Mouse (Mus musculus): Measurements from ENCODE around the gene Cyp2c23. TPM values are rescaled to one million over a fixed set of nuclear protein-coding genes. Genes with fewer than 3 reads are reported as not detected.

The Cyp2c23 gene
- polyA plus RNA-seq, 1 experiment from 2014 or later, result 0.31 TPM

DNA sequence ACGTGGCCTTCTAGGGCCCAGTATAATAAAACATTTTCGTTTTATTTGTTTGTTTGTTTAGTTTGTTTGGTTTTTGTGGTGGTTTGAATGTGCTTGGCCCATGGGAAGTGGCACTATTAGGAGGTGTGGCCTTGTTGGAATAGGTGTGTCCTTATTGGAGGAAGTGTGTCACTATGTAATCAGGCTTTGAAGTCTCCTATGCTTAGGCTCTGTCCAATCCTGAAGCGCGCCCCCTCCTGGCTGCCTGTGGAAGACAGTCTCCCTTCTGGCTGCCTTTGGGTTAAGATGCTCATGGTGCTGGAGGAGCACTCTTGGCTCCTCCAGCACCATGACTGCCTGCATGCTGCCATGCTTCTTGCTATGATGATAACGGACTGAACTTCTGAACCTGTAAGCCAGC lies 5.9 kb downstream of the Cyp2c23 start:
- H3K36me3 ChIP-seq, result no peaks in the 10 kb centered on the region
- WGBS, result 73% methylated on average over 5 of the region's 5 CpGs
- H3K4me1 ChIP-seq (replicated peaks), result no peaks in the 10 kb centered on the region
- no peaks in the 10 kb centered on the region for H3K27me3 ChIP-seq
- no peak overlapping the region for H3K4me3 ChIP-seq (replicated peaks)
- no peak overlapping the region for H3K27ac ChIP-seq
- H3K9me3 ChIP-seq, result no peaks in the 10 kb centered on the region
- H3K9ac ChIP-seq (replicated peaks), result no peak overlapping the region
- H3K4me2 ChIP-seq, result no peak overlapping the region
- no peak for ATAC-seq (ENCODE audit: insufficient number of reproducible peaks, insufficient read depth, low FRiP score, low TSS enrichment, low read depth)

DNA sequence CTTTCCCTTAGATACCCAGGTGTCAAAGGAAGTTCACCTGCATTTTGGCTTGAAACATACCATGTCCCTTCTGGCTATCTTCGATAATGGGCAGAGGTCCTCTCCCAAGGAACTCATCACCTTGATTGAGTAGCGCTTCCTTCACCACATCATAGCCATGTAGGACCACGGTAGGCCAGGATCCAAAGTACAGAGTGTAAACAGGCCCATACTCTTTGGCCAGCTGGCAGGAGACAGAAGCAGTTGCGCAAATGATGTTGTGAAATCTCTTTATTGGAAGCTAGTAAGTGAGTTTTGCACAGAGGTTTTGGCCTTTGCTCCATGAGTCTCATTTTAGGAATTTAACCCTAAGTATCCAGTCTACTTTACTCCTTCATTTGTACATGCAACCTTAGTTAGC lies 7.5 kb downstream of the Cyp2c23 start:
- H3K27me3 ChIP-seq, result no peaks in the 10 kb centered on the region
- 91% methylated on average over 4 of the region's 4 CpGs for WGBS
- no peak overlapping the region for H3K4me3 ChIP-seq (replicated peaks)
- no peak for ATAC-seq (ENCODE audit: insufficient number of reproducible peaks, insufficient read depth, low FRiP score, low TSS enrichment, low read depth)
- H3K9ac ChIP-seq (replicated peaks), result no peak overlapping the region
- H3K4me1 ChIP-seq (replicated peaks), result peaks cover 4% of the 10 kb centered on the region; the same call in 1 of the 2 replicates
- H3K4me2 ChIP-seq, result no peak overlapping the region
- no peaks in the 10 kb centered on the region for H3K9me3 ChIP-seq
- no peak overlapping the region for H3K27ac ChIP-seq
- no peaks in the 10 kb centered on the region for H3K36me3 ChIP-seq

GRCm38 (mm10) chr19:44019739-44020138 lies 9.3 kb downstream of the Cyp2c23 start:
- WGBS, result 62% methylated on average over 7 of the region's 7 CpGs
- no peak overlapping the region for H3K27ac ChIP-seq
- peaks cover 4% of the 10 kb centered on the region; the same call in 1 of the 2 replicates for H3K4me1 ChIP-seq (replicated peaks)
- no peak overlapping the region for H3K4me3 ChIP-seq (replicated peaks)
- H3K4me2 ChIP-seq, result no peak overlapping the region
- H3K9ac ChIP-seq (replicated peaks), result no peak overlapping the region
- no peaks in the 10 kb centered on the region for H3K9me3 ChIP-seq
- ATAC-seq (ENCODE audit: insufficient number of reproducible peaks, insufficient read depth, low FRiP score, low TSS enrichment, low read depth), result no peak
- no peaks in the 10 kb centered on the region for H3K27me3 ChIP-seq
- H3K36me3 ChIP-seq, result no peaks in the 10 kb centered on the region

DNA sequence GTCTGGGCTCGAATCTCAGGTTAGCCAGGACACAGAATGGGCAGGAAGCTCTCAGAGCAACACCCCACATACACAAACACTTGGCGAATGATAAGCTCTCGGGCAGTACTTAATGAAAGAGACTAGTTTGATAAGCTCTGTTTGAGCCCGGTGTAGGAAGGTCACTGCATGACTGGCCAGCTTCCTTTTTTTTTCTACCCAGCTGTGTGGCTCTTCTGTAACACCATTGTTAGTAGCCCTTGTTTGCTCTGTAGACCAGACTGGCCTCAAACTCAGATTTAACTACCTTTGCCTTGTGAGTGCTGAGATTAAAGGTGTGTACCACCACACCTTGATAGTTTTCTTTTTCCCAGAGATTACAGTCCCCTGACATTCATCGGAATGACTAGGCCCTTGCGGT lies 15.1 kb downstream of the Cyp2c23 start:
- H3K4me2 ChIP-seq, result no peak overlapping the region
- no peaks in the 10 kb centered on the region for H3K27me3 ChIP-seq
- WGBS, result 92% methylated on average over 6 of the region's 6 CpGs
- H3K9me3 ChIP-seq, result no peaks in the 10 kb centered on the region
- ATAC-seq (ENCODE audit: insufficient number of reproducible peaks, insufficient read depth, low FRiP score, low TSS enrichment, low read depth), result no peak
- no peak overlapping the region for H3K4me3 ChIP-seq (replicated peaks)
- H3K27ac ChIP-seq, result no peak overlapping the region
- H3K9ac ChIP-seq (replicated peaks), result no peak overlapping the region
- peaks cover 4% of the 10 kb centered on the region; the same call in 1 of the 2 replicates for H3K4me1 ChIP-seq (replicated peaks)
- no peaks in the 10 kb centered on the region for H3K36me3 ChIP-seq

DNA sequence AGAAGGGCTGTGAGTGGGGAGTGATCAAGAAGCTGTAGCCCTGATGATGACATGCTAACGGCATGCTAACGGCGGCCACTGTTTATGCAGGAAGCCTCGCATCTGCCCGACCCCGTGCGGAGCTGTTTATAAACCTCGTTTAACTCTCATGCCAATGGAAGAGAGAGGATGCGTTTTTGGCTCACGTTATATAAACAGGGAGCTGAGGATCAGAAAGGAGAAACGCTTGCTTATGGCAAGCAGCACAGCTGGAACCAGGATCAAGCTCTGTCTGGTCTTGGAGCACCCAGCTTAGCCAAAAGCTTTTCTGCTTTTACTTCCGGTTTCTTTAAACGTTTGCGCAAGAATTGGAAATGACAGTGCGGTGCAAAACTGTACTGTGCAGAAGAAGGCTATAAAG lies 20.2 kb downstream of the Cyp2c23 start:
- Histone ChIP-seq H3K4me2 (no peak overlapping the region), H3K27ac (no peak overlapping the region), H3K9me3 (no peaks in the 10 kb centered on the region), H3K4me3 (replicated peaks) (no peak overlapping the region), H3K9ac (replicated peaks) (no peak overlapping the region), H3K36me3 (no peaks in the 10 kb centered on the region), H3K4me1 (replicated peaks) (no peaks in the 10 kb centered on the region), H3K27me3 (no peaks in the 10 kb centered on the region)
- 59% methylated on average over 15 of the region's 15 CpGs for WGBS
- no peak for ATAC-seq (ENCODE audit: insufficient number of reproducible peaks, insufficient read depth, low FRiP score, low TSS enrichment, low read depth)

DNA sequence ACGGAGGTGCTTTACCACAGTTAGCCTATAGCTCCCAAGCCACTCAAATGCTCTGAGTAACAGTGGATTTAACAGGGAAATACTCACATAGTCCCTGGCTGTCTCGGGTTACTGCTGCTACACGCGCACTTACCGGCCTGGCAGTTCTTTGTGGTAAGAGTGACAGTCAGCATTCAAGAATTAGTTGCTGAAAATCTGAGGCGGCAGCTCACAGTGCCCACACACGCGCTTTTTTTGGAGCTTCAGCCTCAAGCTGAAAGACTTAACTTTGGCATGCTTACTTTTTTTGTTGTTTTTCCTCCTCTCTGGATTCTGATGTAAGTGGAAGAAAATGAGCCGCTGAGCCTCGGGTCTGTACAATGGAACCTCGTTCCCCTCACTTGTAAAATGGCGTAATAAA lies 21.8 kb downstream of the Cyp2c23 start:
- ATAC-seq (ENCODE audit: insufficient number of reproducible peaks, insufficient read depth, low FRiP score, low TSS enrichment, low read depth), result 0 out of 2 replicates have a peak, but pooled peaks have one; percentile 42
- Histone ChIP-seq H3K4me1 (replicated peaks) (no peaks in the 10 kb centered on the region), H3K9ac (replicated peaks) (no peak overlapping the region), H3K27me3 (no peaks in the 10 kb centered on the region), H3K36me3 (no peaks in the 10 kb centered on the region), H3K4me2 (no peak overlapping the region), H3K4me3 (replicated peaks) (no peak overlapping the region), H3K27ac (no peak overlapping the region), H3K9me3 (no peaks in the 10 kb centered on the region)
- WGBS, result 55% methylated on average over 12 of the region's 12 CpGs

- no peak overlapping the region for H3K4me2 ChIP-seq
- no peak overlapping the region for H3K4me3 ChIP-seq (replicated peaks)
- ATAC-seq (ENCODE audit: insufficient number of reproducible peaks, insufficient read depth, low FRiP score, low TSS enrichment, low read depth), result no peak
- H3K27me3 ChIP-seq, result no peaks in the 10 kb centered on the region
- no peak overlapping the region for H3K27ac ChIP-seq
- no peaks in the 10 kb centered on the region for H3K9me3 ChIP-seq
- no peak overlapping the region for H3K9ac ChIP-seq (replicated peaks)
- WGBS, result 68% methylated on average over 4 of the region's 4 CpGs
- no peaks in the 10 kb centered on the region for H3K4me1 ChIP-seq (replicated peaks)
- no peaks in the 10 kb centered on the region for H3K36me3 ChIP-seq
Measured at GRCm38 (mm10) chr19:44005025-44005424, 24.0 kb downstream of the Cyp2c23 start.

GRCm38 (mm10) chr19:44004261-44004660 lies 24.7 kb downstream of the Cyp2c23 start:
- no peaks in the 10 kb centered on the region for H3K27me3 ChIP-seq
- no peak overlapping the region for H3K27ac ChIP-seq
- no peak overlapping the region for H3K4me2 ChIP-seq
- no peak overlapping the region for H3K9ac ChIP-seq (replicated peaks)
- WGBS, result 88% methylated on average over 2 of the region's 2 CpGs
- H3K4me1 ChIP-seq (replicated peaks), result no peaks in the 10 kb centered on the region
- H3K36me3 ChIP-seq, result no peaks in the 10 kb centered on the region
- no peak overlapping the region for H3K4me3 ChIP-seq (replicated peaks)
- no peaks in the 10 kb centered on the region for H3K9me3 ChIP-seq
- ATAC-seq (ENCODE audit: insufficient number of reproducible peaks, insufficient read depth, low FRiP score, low TSS enrichment, low read depth), result no peak

DNA sequence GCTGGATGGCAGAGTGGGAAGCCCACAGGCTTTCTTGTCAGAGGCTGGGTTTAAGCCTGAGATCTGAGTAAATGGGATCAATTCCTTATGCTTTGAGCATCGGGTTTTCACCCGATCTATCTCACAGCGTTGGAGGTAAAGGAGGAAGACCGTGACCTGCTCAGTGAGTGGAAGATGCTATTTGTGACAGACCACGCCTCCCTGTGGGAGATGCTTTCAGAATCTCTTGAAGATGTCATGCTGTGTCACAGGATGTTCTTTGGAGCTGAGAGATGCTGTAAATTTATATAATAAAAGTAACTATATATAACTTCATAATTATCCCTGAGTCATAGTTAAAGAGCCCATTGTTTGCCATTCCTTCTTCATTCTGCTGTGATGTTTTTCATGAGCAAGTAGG lies 28.3 kb downstream of the Cyp2c23 start:
- Histone ChIP-seq H3K27me3 (no peaks in the 10 kb centered on the region), H3K4me1 (replicated peaks) (no peaks in the 10 kb centered on the region), H3K9ac (replicated peaks) (no peak overlapping the region), H3K36me3 (no peaks in the 10 kb centered on the region), H3K27ac (no peak overlapping the region), H3K4me2 (no peak overlapping the region), H3K9me3 (no peaks in the 10 kb centered on the region), H3K4me3 (replicated peaks) (no peak overlapping the region)
- ATAC-seq (ENCODE audit: insufficient number of reproducible peaks, insufficient read depth, low FRiP score, low TSS enrichment, low read depth), result no peak
- WGBS, result 83% methylated on average over 5 of the region's 5 CpGs

DNA sequence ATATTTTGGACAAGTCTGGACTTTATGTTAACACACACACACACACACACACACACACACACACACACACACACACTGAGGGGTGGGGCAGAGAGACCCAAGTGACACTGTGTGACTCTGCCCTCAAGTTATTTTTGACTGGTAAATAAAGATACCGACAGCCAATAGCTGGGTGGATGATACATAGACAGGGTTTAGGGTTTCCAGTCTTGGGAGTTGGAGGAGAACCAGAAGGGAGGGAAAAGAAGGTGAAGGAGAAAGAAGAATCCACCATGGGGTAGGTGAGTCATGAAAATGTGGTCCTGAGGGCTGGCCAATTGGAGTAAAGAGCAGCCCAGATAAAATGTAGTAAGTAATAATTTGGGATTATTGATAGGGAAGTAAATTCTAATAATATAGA lies 28.9 kb downstream of the Cyp2c23 start:
- Histone ChIP-seq H3K27me3 (no peaks in the 10 kb centered on the region), H3K4me1 (replicated peaks) (no peaks in the 10 kb centered on the region), H3K4me3 (replicated peaks) (no peak overlapping the region), H3K9me3 (no peaks in the 10 kb centered on the region), H3K4me2 (no peak overlapping the region), H3K36me3 (no peaks in the 10 kb centered on the region), H3K27ac (no peak overlapping the region), H3K9ac (replicated peaks) (no peak overlapping the region)
- WGBS, result 81% methylated on average over 1 of the region's 1 CpGs
- no peak for ATAC-seq (ENCODE audit: insufficient number of reproducible peaks, insufficient read depth, low FRiP score, low TSS enrichment, low read depth)

DNA sequence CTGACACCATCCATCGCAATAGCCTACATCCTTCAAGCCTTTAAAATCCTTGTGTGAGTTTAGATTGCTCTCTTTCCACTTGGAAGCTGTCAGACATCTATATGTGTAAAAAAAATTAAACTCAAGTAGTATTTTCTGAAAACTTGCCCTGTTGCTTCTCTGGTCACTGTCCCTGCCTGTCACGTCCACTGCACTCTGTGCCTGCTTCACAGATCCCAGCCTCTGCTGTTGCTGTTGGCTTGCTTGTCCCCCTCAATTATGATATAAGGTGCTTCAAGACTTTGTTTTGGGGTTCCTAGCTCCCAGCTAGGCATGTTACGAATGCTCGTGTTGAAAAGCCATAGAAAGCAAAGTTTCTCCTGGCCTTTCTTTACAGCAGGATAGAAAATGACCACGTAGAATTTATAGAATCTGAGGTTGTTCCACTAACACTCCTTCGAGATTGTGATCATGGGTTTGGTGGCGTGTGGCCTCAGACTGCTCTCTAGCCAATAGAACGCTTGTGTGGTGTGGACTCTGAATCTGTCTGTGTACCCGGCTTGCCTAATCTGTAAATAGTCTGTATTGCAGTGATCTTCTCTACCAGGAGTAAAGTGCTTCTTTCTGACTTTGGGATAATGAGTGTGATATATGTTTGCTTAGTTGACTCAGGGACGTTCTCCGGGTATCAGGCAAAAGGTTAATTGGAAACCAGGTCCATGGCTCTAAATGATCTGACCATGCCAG lies 30.0 kb downstream of the Cyp2c23 start:
- no peaks in the 10 kb centered on the region for H3K4me1 ChIP-seq (replicated peaks)
- H3K4me2 ChIP-seq, result no peak overlapping the region
- WGBS, result 80% methylated on average over 11 of the region's 11 CpGs
- H3K9me3 ChIP-seq, result no peaks in the 10 kb centered on the region
- H3K36me3 ChIP-seq, result no peaks in the 10 kb centered on the region
- no peaks in the 10 kb centered on the region for H3K27me3 ChIP-seq
- no peak overlapping the region for H3K27ac ChIP-seq
- H3K9ac ChIP-seq (replicated peaks), result no peak overlapping the region
- no peak for ATAC-seq (ENCODE audit: insufficient number of reproducible peaks, insufficient read depth, low FRiP score, low TSS enrichment, low read depth)
- no peak overlapping the region for H3K4me3 ChIP-seq (replicated peaks)

- no peaks in the 10 kb centered on the region for H3K27me3 ChIP-seq
- no peaks in the 10 kb centered on the region for H3K4me1 ChIP-seq (replicated peaks)
- H3K27ac ChIP-seq, result no peak overlapping the region
- no peak overlapping the region for H3K4me3 ChIP-seq (replicated peaks)
- no peaks in the 10 kb centered on the region for H3K36me3 ChIP-seq
- no peak overlapping the region for H3K4me2 ChIP-seq
- no peak overlapping the region for H3K9ac ChIP-seq (replicated peaks)
- no peaks in the 10 kb centered on the region for H3K9me3 ChIP-seq
- ATAC-seq (ENCODE audit: insufficient number of reproducible peaks, insufficient read depth, low FRiP score, low TSS enrichment, low read depth), result no peak
- 88% methylated on average over 10 of the region's 10 CpGs for WGBS
Measured at GRCm38 (mm10) chr19:43998101-43998500, 30.9 kb downstream of the Cyp2c23 start.

All from limb, embryonic 12.5 days (tissue).